Mouse (Mus musculus) heart, embryonic 10.5 days (tissue): ENCODE measurements around the gene Acsbg1. TPM values are rescaled to one million over a fixed set of nuclear protein-coding genes. Genes with fewer than 3 reads are reported as not detected.
"Not testable (repeated sequence)": the region's sequence is repeated elsewhere in the genome, so short reads cannot be mapped to it uniquely, and the experiment has no call there.

Experiments
- DNase-seq: peaks from one replicate; pipeline ENCODE4 v3.0.0-alpha.2; 2017; ENCODE audit warnings: low spot score
- H3K27ac ChIP-seq: fragments of 300-500 bp; sonication (generic); 2 replicates; pipeline ENCODE4 v1.5.1; 2016; ENCODE audit warnings: mild to moderate bottlenecking
- H3K27me3 ChIP-seq: fragments of 300-500 bp; sonication (generic); 2 replicates; pipeline ENCODE4 v1.6.1; 2016; ENCODE audit warnings: mild to moderate bottlenecking; ENCODE audit not compliant: poor library complexity, insufficient read depth, severe bottlenecking
- H3K36me3 ChIP-seq: fragments of 300-500 bp; sonication (generic); 2 replicates; pipeline ENCODE4 v1.6.1; 2016; ENCODE audit warnings: mild to moderate bottlenecking, moderate library complexity
- H3K4me1 ChIP-seq: fragments of 300-500 bp; sonication (generic); 2 replicates; pipeline ENCODE4 v1.6.1; 2016; ENCODE audit warnings: mild to moderate bottlenecking
- H3K4me3 ChIP-seq: fragments of 300-500 bp; sonication (generic); 2 replicates; pipeline ENCODE4 v1.5.1; 2016; ENCODE audit warnings: mild to moderate bottlenecking, moderate library complexity
- H3K9me3 ChIP-seq: fragments of 300-500 bp; sonication (generic); 2 replicates; pipeline ENCODE4 v1.6.1; 2016; ENCODE audit warnings: mild to moderate bottlenecking, moderate library complexity
- WGBS: fragments of 180-500 bp; shearing (Covaris S2); methylation state at CpG from one replicate; pipeline ENCODE4 v1.1.7; 2016; 5-methylcytosine and 5-hydroxymethylcytosine counted together
- polyA plus RNA-seq: library from polyadenylated mRNA; unstranded; fragments of >200 nt; fragmentation: Nextera tagmentation; extraction: Ambion mirVana; gene quantifications from 2 replicates; pipeline ENCODE4 v1.2.1, GENCODE M21; 2016

Gene Acsbg1
- polyA plus RNA-seq, 1 experiment from 2014 or later = 0.48 TPM

DNA sequence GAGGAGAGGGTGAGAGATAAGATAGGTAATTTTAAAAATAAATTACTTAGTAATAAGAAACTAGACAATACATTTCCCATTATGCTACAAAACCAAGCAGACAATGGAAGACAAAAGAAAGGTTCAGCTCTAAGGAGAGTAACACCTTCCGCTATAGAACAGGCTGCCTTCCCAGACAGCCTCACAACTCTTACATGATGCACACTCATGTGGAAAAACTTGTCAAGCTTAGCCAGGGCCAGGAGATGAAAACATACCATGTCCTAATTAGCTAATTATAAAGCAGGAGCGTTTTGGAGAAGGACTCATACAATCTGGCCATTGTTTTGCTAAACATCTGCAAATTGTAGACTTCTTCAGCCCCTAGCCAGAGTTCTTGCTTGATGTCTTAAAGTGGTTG, 29.0 kb upstream of the Acsbg1 start:
- WGBS = 78% methylated on average over 2 of the region's 2 CpGs
- DNase-seq, H3K4me1 ChIP-seq, H3K4me3 ChIP-seq, H3K27ac ChIP-seq, H3K9me3 ChIP-seq, H3K36me3 ChIP-seq: not testable (repeated sequence)
- H3K27me3 ChIP-seq = peaks cover 37% of the 10 kb centered on the region

DNA sequence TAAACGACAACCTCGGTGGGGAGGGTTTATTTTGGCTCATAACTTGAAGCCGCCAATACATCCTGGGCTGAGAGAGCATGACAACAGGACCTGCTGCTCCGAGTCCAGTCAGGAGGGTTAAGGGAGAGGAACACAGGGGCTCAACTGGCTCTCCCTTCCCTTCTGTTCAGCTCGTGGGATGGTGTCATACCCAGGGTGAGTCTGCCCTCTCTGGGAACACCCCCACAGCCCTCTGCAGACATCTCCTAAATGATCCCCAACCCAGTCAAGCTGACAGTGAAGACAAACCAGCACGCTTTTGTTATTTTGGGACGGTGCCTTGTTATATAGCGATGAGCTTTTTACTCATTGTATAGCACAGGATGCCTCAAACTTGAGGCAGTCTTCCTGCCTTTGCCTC, 27.8 kb upstream of the Acsbg1 start:
- Histone ChIP-seq H3K36me3 (no peaks in the 10 kb centered on the region), H3K9me3 (no peaks in the 10 kb centered on the region), H3K27me3 (peaks cover 28% of the 10 kb centered on the region), H3K4me3 (no peak overlapping the region), H3K27ac (no peak overlapping the region), H3K4me1 (peaks cover 5% of the 10 kb centered on the region; the same call in 1 of the 2 replicates)
- DNase-seq = no peak
- WGBS = 66% methylated on average over 8 of the region's 8 CpGs

DNA sequence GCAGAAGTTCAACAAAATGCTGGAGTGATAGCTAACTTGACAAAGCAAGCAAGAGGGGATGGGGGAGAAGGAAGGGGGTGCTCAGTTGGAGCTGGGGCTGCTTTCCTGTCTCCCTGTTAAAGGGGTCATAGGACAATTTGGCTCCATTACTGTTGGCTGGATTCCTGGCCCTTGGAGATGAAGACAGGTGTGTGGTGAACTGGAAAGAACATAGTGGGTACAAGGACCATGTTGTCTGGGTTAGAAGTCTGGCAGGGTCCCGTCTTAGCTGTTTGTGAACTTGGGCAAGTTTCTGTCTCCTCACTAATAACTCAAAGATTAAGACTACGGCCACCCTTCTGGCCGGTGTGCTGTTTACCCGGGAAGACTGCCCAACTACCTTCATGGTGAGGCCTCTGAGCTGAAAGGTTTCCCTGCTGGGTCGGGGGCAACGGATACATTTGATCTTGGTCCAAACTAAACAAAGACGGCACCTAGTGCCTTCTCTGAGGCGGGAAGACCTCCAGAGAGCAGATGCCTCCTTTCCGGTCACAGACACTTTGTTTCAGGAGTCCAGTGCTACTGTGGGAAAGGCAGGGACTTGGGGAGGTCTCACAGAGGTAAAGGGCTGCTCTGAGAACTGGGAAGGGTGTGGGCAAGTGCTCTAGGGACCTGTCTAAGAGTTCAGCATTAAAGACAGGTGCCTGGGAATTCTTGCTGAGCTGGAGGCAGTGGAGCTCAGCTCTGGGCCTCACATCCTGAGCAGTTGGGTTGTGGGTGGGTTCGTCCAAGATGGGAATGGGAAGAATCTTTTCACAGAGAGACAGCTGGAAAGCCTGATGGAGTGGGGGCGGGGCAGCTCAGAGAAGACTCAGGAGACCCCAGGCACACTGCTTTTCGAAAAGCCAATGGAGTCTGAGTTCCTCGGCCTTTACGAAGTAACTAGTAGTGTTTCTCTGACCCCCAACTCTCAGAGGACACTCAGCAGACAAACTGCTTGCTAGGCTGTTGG, 25.9 kb upstream of the Acsbg1 start:
- Histone ChIP-seq H3K4me1 (peaks cover 5% of the 10 kb centered on the region; the same call in 1 of the 2 replicates), H3K27me3 (peaks cover 26% of the 10 kb centered on the region), H3K9me3 (no peaks in the 10 kb centered on the region), H3K36me3 (no peaks in the 10 kb centered on the region), H3K4me3 (no peak overlapping the region), H3K27ac (no peak overlapping the region)
- WGBS = 67% methylated on average over 14 of the region's 14 CpGs
- DNase-seq = no peak

DNA sequence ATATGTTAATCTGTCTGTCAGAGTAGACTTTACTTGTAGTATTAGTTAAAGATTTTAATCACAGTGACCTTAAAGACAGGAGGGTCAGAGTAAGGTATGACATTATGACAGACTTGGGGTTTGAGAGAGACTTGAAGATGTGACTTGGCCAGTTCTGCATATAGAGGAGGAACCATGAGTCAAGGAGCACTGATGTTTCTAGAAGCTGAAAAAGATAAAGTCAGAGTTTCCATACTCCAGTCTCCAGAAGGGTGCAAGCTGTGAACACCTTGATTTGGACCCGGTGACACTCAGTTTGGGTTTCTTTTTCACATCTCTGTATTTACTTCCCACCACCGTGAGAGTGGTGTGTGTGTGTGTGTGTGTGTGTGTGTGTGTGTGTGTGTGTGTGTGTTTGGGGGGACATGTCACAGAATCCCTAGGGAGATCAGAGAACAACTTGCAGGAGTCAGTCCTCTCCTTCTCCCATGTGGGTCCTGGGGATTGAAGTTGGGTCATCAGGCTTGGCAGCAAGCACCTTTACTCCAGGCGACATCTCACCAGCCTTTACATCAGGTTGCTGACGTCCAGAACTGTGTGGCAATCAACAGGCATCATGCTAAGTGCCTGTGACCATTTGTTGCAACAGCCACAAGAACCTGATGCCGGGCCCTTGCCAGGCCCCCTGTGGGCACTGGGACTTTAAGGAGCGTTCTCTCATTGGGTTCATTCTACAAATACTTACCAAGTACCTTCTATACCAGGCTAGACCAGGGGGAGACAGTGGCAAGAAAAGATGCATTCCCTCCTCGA, 22.3 kb upstream of the Acsbg1 start:
- no peaks in the 10 kb centered on the region for H3K9me3 ChIP-seq
- no peak overlapping the region for H3K4me3 ChIP-seq
- H3K27ac ChIP-seq = no peak overlapping the region
- 63% methylated on average over 7 of the region's 7 CpGs for WGBS
- no peaks in the 10 kb centered on the region for H3K4me1 ChIP-seq
- peaks cover 15% of the 10 kb centered on the region; the same call in 1 of the 2 replicates for H3K27me3 ChIP-seq
- no peak for DNase-seq
- no peaks in the 10 kb centered on the region for H3K36me3 ChIP-seq

GRCm38 (mm10) chr9:54682846-54683245, 21.2 kb upstream of the Acsbg1 start:
- no peak for DNase-seq
- H3K9me3 ChIP-seq = no peaks in the 10 kb centered on the region
- no peak overlapping the region for H3K4me3 ChIP-seq
- WGBS = 61% methylated on average over 2 of the region's 4 CpGs
- H3K36me3 ChIP-seq = no peaks in the 10 kb centered on the region
- H3K4me1 ChIP-seq = no peaks in the 10 kb centered on the region
- H3K27me3 ChIP-seq = peaks cover 15% of the 10 kb centered on the region; the same call in 1 of the 2 replicates
- no peak overlapping the region for H3K27ac ChIP-seq

GRCm38 (mm10) chr9:54676531-54676986, 14.9 kb upstream of the Acsbg1 start:
- Histone ChIP-seq H3K27me3 (peaks cover 6% of the 10 kb centered on the region), H3K4me3 (peak overlapping the region; percentile 55), H3K9me3 (no peaks in the 10 kb centered on the region), H3K4me1 (no peaks in the 10 kb centered on the region), H3K27ac (peak overlapping the region; percentile 29; the same call in 1 of the 2 replicates), H3K36me3 (no peaks in the 10 kb centered on the region)
- peak; percentile 86 for DNase-seq
- 2% methylated on average over 14 of the region's 14 CpGs for WGBS

DNA sequence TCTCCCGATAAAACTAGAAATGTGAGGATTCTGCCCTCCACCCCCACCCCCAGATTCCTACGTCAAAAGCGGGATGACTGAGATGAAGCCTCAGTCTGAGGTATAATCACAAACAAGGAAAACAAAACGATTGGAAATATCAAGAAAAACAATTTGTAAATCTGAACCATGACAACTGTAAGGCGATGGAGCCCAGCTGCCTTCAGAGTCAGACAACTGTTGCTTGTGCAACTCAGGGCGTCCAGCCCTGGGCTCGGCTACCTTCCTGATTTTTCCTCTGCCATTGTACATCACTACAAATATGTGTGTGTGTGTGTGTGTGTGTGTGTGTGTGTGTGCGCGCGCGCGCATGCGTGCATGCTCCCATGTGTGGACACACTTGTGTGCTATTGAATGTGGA, 12.2 kb upstream of the Acsbg1 start:
- Histone ChIP-seq H3K4me3 (no peak overlapping the region), H3K4me1 (no peaks in the 10 kb centered on the region), H3K27me3 (peaks cover 6% of the 10 kb centered on the region), H3K36me3 (no peaks in the 10 kb centered on the region), H3K9me3 (no peaks in the 10 kb centered on the region), H3K27ac (no peak overlapping the region)
- DNase-seq = no peak
- 83% methylated on average over 13 of the region's 13 CpGs for WGBS

DNA sequence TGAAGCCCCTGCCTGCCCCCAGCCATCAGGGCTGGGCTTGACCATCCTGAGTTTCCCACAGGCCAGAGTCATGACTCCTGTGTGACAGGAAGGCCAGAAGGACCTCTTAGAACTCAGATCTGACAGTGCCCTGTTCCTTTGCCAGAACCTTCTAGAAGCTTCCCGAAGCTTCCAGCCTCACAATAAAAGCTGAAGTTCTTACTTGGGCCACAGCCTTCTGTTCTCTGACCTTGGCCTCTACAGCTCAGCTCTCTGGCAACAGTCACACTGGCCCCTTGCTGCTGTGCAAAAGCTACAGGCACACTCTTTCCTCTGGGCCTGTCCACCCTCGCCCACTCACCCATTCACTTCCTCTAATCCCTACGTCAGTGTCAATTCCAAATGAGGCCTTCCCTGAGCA, 10.3 kb upstream of the Acsbg1 start:
- Histone ChIP-seq H3K27me3 (no peaks in the 10 kb centered on the region), H3K9me3 (no peaks in the 10 kb centered on the region), H3K27ac (no peak overlapping the region), H3K36me3 (no peaks in the 10 kb centered on the region), H3K4me1 (no peaks in the 10 kb centered on the region), H3K4me3 (no peak overlapping the region)
- DNase-seq = no peak
- 82% methylated on average over 3 of the region's 3 CpGs for WGBS

- no peak for DNase-seq
- WGBS = 75% methylated on average over 4 of the region's 4 CpGs
- no peaks in the 10 kb centered on the region for H3K9me3 ChIP-seq
- H3K27me3 ChIP-seq = no peaks in the 10 kb centered on the region
- H3K36me3 ChIP-seq = no peaks in the 10 kb centered on the region
- no peak overlapping the region for H3K4me3 ChIP-seq
- no peaks in the 10 kb centered on the region for H3K4me1 ChIP-seq
- H3K27ac ChIP-seq = no peak overlapping the region
Observed at GRCm38 (mm10) chr9:54668455-54668854, 6.8 kb upstream of the Acsbg1 start.

DNA sequence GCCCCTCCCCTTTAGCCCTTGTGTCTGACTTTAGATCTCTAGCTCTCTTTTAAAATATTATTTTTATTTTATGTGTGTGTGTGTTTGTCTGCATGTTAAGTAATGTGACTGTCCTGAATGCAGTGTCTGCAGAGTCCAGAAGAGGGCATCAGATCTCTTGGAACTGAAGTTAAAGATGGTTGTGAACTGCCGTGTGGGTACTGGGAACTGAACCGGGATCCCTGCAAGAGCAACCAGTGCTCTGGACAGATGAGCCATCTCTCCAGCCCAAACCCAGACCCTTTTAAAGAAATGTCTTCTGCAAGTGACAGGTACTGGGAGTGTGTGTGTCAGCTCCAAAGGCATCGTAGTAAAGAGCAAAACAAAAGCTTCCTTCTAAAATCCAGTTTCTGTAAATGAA, 4.4 kb upstream of the Acsbg1 start:
- Histone ChIP-seq H3K9me3 (no peaks in the 10 kb centered on the region), H3K4me3 (no peak overlapping the region), H3K27ac (no peak overlapping the region), H3K36me3 (no peaks in the 10 kb centered on the region), H3K27me3 (peaks cover 10% of the 10 kb centered on the region; the same call in 1 of the 2 replicates), H3K4me1 (peaks cover 10% of the 10 kb centered on the region)
- 90% methylated on average over 3 of the region's 3 CpGs for WGBS
- no peak for DNase-seq

- Histone ChIP-seq H3K9me3 (no peaks in the 10 kb centered on the region), H3K27ac (no peak overlapping the region), H3K4me1 (peaks cover 10% of the 10 kb centered on the region), H3K36me3 (no peaks in the 10 kb centered on the region), H3K4me3 (no peak overlapping the region), H3K27me3 (peaks cover 10% of the 10 kb centered on the region; the same call in 1 of the 2 replicates)
- no peak for DNase-seq
- WGBS = 78% methylated on average over 9 of the region's 9 CpGs
Observed at GRCm38 (mm10) chr9:54664358-54664757, 2.7 kb upstream of the Acsbg1 start.

GRCm38 (mm10) chr9:54658773-54659172, 2.9 kb downstream of the Acsbg1 start:
- Histone ChIP-seq H3K4me3 (no peak overlapping the region), H3K27ac (no peak overlapping the region), H3K36me3 (no peaks in the 10 kb centered on the region), H3K9me3 (no peaks in the 10 kb centered on the region), H3K27me3 (peaks cover 10% of the 10 kb centered on the region; the same call in 1 of the 2 replicates), H3K4me1 (peaks cover 10% of the 10 kb centered on the region)
- no peak for DNase-seq
- 51% methylated on average over 6 of the region's 6 CpGs for WGBS

DNA sequence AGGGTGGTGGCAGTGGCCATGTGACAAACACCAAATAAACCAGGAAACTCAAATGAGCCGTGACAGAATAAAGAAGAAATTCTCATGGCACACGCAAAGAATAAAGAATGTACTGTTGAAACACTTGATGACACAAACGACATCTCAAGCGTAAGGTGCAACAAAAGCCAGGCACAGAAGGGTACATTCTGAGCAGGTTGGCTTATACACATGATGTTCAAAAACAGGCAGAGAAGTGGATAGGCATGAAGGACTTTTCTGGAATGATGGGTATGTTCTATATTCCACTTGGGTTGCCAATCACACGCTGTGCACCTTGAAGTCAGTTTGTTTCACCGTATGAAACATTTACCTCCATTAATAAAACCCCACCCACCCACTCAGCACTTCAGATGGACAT, 5.3 kb downstream of the Acsbg1 start:
- Histone ChIP-seq H3K27me3 (peaks cover 2% of the 10 kb centered on the region; the same call in 1 of the 2 replicates), H3K9me3 (no peaks in the 10 kb centered on the region), H3K4me1 (peaks cover 1% of the 10 kb centered on the region), H3K4me3 (no peak overlapping the region), H3K36me3 (no peaks in the 10 kb centered on the region), H3K27ac (no peak overlapping the region)
- DNase-seq = no peak
- WGBS = 83% methylated on average over 6 of the region's 6 CpGs
